Mouse (Mus musculus) cortical plate, adult 2 months (tissue): ENCODE measurements around the gene Ubqln4.

ENCODE experiments used
- CTCF ChIP-seq: fragments of 200-500 bp; IDR thresholded peaks from 2 replicates; pipeline ENCODE4 v1.5.1; 2011; ENCODE audit warnings: mild to moderate bottlenecking, control low read depth, low read length; ENCODE audit not compliant: insufficient read depth; ENCODE audit errors: extremely low read depth
- POLR2A ChIP-seq: fragments of 200-500 bp; IDR thresholded peaks from 2 replicates; pipeline ENCODE4 v1.6.1; 2011; ENCODE audit warnings: mild to moderate bottlenecking, low read length, control low read depth; ENCODE audit not compliant: insufficient read depth; ENCODE audit errors: extremely low read depth

DNA sequence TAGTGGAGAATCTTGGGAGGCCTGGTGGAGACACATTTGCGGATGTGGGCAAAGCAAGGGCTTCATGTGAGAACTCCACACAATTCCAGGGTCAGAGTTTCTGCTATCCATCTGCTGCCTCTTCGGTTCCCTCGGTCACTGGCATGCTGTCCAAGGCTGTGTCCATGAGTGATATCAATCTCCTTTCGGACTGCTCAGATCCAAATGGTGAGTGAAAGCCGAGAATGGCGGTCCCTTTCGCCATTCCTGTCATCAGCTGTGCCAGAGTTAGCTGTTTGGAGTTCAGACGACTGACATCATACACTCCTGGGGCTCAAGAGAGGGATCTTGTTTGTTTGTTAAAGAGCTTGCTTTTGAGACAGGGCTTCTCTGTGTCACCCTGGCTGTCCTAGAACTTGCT lies 60.9 kb downstream of the Ubqln4 start:
- TF ChIP-seq POLR2A (no peak), CTCF (no peak)
